Mouse (Mus musculus) stomach, postnatal 0 days (tissue): ENCODE results near the gene Zxdc. TPM values are rescaled to one million over a fixed set of nuclear protein-coding genes. Genes with fewer than 3 reads are reported as not detected.

ENCODE experiments used
- ATAC-seq: fragments of 200-750 bp; cut with Nextera tagmentation; 2 replicates; pipeline ENCODE4 v1.8.0; 2017; ENCODE audit not compliant: low FRiP score, low TSS enrichment
- DNase-seq: peaks from one replicate; pipeline ENCODE4 v3.0.0-alpha.2; 2016; ENCODE audit warnings: low spot score
- H3K27ac ChIP-seq: fragments of 300-500 bp; sonication (generic); replicated peaks from 2 replicates; pipeline ENCODE4 v1.5.1; 2014; ENCODE audit warnings: mild to moderate bottlenecking, control low read depth
- H3K27me3 ChIP-seq: fragments of 300-500 bp; sonication (generic); 2 replicates; pipeline ENCODE4 v1.6.1; 2014; ENCODE audit warnings: low read length; ENCODE audit not compliant: control insufficient read depth, insufficient read depth
- H3K36me3 ChIP-seq: fragments of 300-500 bp; sonication (generic); 2 replicates; pipeline ENCODE4 v1.6.1; 2014; ENCODE audit warnings: low read length, mixed read lengths; ENCODE audit not compliant: control insufficient read depth, insufficient read depth
- H3K4me1 ChIP-seq: fragments of 300-500 bp; sonication (generic); replicated peaks from 2 replicates; pipeline ENCODE4 v1.6.1; 2014; ENCODE audit warnings: antibody characterized with exemption; ENCODE audit not compliant: control insufficient read depth, insufficient read depth
- H3K4me2 ChIP-seq: fragments of 300-500 bp; sonication (generic); replicated peaks from 2 replicates; pipeline ENCODE4 v1.6.1; 2014; ENCODE audit warnings: low read depth, mild to moderate bottlenecking, control low read depth, moderate library complexity
- H3K4me3 ChIP-seq: fragments of 300-500 bp; sonication (generic); 2 replicates; pipeline ENCODE4 v1.5.1; 2014; ENCODE audit warnings: low read depth, low read length, control low read depth
- H3K9ac ChIP-seq: fragments of 300-500 bp; sonication (generic); 2 replicates; pipeline ENCODE4 v1.6.1; 2014; ENCODE audit warnings: mild to moderate bottlenecking, low read length, control low read depth, mixed read lengths
- H3K9me3 ChIP-seq: fragments of 300-500 bp; sonication (generic); 2 replicates; pipeline ENCODE4 v1.6.1; 2016; ENCODE audit warnings: low read length; ENCODE audit not compliant: control insufficient read depth
- CTCF ChIP-seq: IDR thresholded peaks from 2 replicates; pipeline ENCODE4 v1.5.1; 2016; ENCODE audit warnings: antibody characterized with exemption, low read depth, mild to moderate bottlenecking, moderate library complexity
- EP300 ChIP-seq: optimal IDR thresholded peaks from 2 replicates; pipeline ENCODE3; 2016; ENCODE audit warnings: antibody characterized with exemption
- WGBS: fragments of 180-500 bp; shearing (Covaris S2); extraction: QIAGEN DNeasy Blood & Tissue Kit; methylation state at CpG from one replicate; pipeline ENCODE4 v1.1.7; 2014; 5-methylcytosine and 5-hydroxymethylcytosine counted together
- polyA plus RNA-seq: library from polyadenylated mRNA; unstranded; fragments of >200 nt; fragmentation: Nextera tagmentation; extraction: Ambion mirVana; gene quantifications from 2 replicates; pipeline ENCODE4 v1.2.1, GENCODE M21; 2015

Zxdc gene
- polyA plus RNA-seq, 1 experiment from 2014 or later, result 4.7 TPM

- Histone ChIP-seq H3K27me3 (no peaks in the 10 kb centered on the region), H3K4me3 (no peak overlapping the region), H3K9ac (no peak overlapping the region), H3K27ac (peak overlapping the region; percentile 58), H3K36me3 (no peaks in the 10 kb centered on the region), H3K9me3 (no peaks in the 10 kb centered on the region), H3K4me2 (no peak overlapping the region), H3K4me1 (no peaks in the 10 kb centered on the region)
- WGBS, result 48% methylated on average over 4 of the region's 4 CpGs
- DNase-seq (no peak), ATAC-seq (peak; percentile 68)
- TF ChIP-seq EP300 (no peak), CTCF (no peak)
Observed at GRCm38 (mm10) chr6:90348500-90348899, 20.8 kb upstream of the Zxdc start.

- TF ChIP-seq CTCF, result no peak
- no peak for TF ChIP-seq EP300
- no peak for DNase-seq
- H3K4me2 ChIP-seq, result no peak overlapping the region
- no peak for ATAC-seq
- no peak overlapping the region for H3K4me3 ChIP-seq
- no peaks in the 10 kb centered on the region for H3K27me3 ChIP-seq
- H3K4me1 ChIP-seq, result no peaks in the 10 kb centered on the region
- 61% methylated on average over 2 of the region's 2 CpGs for WGBS
- H3K9ac ChIP-seq, result no peak overlapping the region
- no peaks in the 10 kb centered on the region for H3K9me3 ChIP-seq
- H3K36me3 ChIP-seq, result no peaks in the 10 kb centered on the region
- no peak overlapping the region for H3K27ac ChIP-seq
Observed at GRCm38 (mm10) chr6:90350011-90350410, 19.3 kb upstream of the Zxdc start.

- no peak overlapping the region for H3K9ac ChIP-seq
- 0 out of 2 replicates have a peak overlapping the region, but pooled peaks have one; percentile 4 for H3K27ac ChIP-seq
- H3K36me3 ChIP-seq, result no peaks in the 10 kb centered on the region
Observed at GRCm38 (mm10) chr6:90358142-90358541, 11.2 kb upstream of the Zxdc start.

GRCm38 (mm10) chr6:90359445-90359844 is 9.8 kb upstream of the Zxdc start:
- TF ChIP-seq CTCF (no peak), EP300 (no peak)
- Histone ChIP-seq H3K9ac (no peak overlapping the region), H3K4me2 (no peak overlapping the region), H3K27me3 (no peaks in the 10 kb centered on the region), H3K9me3 (no peaks in the 10 kb centered on the region), H3K27ac (peak overlapping the region; percentile 84), H3K4me3 (no peak overlapping the region), H3K4me1 (peaks cover 8% of the 10 kb centered on the region; the same call in 1 of the 2 replicates), H3K36me3 (no peaks in the 10 kb centered on the region)
- WGBS, result 62% methylated on average over 2 of the region's 2 CpGs
- DNase-seq (no peak), ATAC-seq (no peak)

More at GRCm38 (mm10) chr6:90358142-90358541, 11.2 kb upstream of the Zxdc start:
- no peak overlapping the region for H3K4me3 ChIP-seq
- peaks cover 8% of the 10 kb centered on the region; the same call in 1 of the 2 replicates for H3K4me1 ChIP-seq
- ATAC-seq (no peak), DNase-seq (no peak)
- TF ChIP-seq CTCF (no peak), EP300 (no peak)
- WGBS, result 56% methylated on average over 5 of the region's 5 CpGs
- no peaks in the 10 kb centered on the region for H3K27me3 ChIP-seq
- no peak overlapping the region for H3K4me2 ChIP-seq
- H3K9me3 ChIP-seq, result no peaks in the 10 kb centered on the region

GRCm38 (mm10) chr6:90360024-90360781 is 9.1 kb upstream of the Zxdc start:
- DNase-seq (peak; percentile 39), ATAC-seq (peak; percentile 85)
- no peak overlapping the region for H3K4me3 ChIP-seq
- no peak overlapping the region for H3K9ac ChIP-seq
- H3K4me2 ChIP-seq, result no peak overlapping the region
- peaks cover 8% of the 10 kb centered on the region; the same call in 1 of the 2 replicates for H3K4me1 ChIP-seq
- TF ChIP-seq EP300, result no peak
- TF ChIP-seq CTCF, result peak; percentile 6; the same call in 1 of the 2 replicates
- no peaks in the 10 kb centered on the region for H3K27me3 ChIP-seq
- peak overlapping the region; percentile 84 for H3K27ac ChIP-seq
- no peaks in the 10 kb centered on the region for H3K36me3 ChIP-seq
- no peaks in the 10 kb centered on the region for H3K9me3 ChIP-seq
- WGBS, result 15% methylated on average over 7 of the region's 7 CpGs
